Mouse (Mus musculus): ENCODE results near the gene Lrrc74a.

Gene Lrrc74a

GRCm38 (mm10) chr12:86719961-86720639 is 14.1 kb upstream of the Lrrc74a start:
- DNase-seq = no peak

DNA sequence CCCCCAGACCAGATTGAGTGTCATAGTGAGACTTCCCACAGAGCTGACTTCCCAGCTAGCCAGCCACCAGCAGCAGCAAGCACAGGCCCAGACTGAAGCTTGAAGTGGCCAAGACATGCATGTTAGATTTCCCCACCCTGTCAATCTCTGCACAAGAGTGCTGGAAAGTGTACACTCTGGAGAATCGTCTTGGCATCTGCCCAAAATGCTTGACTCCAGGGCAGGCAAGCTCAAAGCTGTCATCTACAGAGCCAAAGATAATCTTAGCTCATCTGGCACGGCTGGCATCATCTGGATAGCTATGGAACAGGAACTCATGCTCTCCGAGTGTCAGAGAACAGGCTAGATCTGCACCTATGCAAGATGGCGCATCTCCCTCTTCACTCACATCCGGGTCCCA is 12.7 kb upstream of the Lrrc74a start:
- no peak for DNase-seq

DNA sequence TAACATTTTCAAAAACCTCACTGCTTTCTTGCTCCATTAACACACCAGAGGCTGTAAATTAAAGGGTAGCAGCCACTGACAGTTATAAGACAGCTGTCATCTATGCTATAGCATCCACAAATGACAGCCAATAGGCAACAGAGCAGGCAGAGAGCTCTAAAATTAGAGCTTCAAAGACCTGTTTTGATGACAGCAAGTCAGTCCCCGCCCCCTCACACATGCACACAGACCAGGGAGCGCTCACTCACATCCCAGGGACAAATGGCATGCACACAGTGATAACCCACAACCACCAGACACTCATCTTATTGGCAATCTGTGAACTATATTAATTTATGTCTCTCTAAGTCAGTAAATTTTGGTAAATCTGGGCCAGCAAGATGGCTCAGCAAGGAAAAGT is 9.9 kb upstream of the Lrrc74a start:
- no peak for DNase-seq

DNA sequence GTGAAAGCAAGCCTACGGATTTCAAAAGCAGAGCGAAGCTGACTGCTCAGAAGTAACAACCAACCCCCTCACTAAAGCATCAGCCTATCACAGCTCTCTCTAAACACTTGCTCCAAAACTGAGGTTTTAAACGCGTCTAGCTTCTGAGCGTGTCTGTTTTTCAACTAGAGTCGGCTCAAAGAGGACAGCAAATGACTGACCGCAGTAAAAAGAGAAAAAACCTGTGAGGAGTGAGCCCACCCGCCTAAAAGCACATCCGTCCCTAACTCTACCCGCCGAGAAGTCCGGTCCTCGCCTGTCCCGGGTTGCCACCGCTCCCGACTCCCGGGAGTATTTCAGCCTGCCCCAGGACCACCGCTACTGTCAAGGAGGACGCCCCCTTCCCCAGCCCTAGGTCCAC is 8.5 kb upstream of the Lrrc74a start:
- no peak for DNase-seq

- DNase-seq = peak; percentile 97 to 98
Observed at GRCm38 (mm10) chr12:86726120-86726640, 8.0 kb upstream of the Lrrc74a start, which contains the start of gene Angel1. TSS of gene Angel1 (minus strand) at chr12:86726460.

DNA sequence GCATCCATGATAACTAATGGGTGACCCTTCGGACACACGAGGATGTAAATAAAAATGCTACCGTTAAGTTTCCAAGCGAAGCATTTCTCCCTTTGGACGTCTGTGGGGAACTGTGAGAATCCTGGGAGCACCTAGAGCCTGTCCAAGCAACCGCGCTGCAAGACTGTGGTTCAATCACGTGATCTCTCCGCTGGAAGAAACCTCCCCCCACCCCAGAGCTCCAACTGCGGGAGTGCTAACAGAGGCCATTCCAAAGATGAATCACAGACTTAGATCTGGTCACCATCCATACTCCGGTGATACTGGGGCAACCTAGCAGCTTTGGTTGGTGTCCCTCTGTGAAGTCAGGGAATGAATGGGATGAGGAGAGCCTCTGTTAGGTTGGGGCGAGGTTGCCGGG is 26.9 kb downstream of the Lrrc74a start:
- no peak for DNase-seq

GRCm38 (mm10) chr12:86764060-86764459 is 29.9 kb downstream of the Lrrc74a start:
- no peak for DNase-seq

- no peak for DNase-seq
Observed at GRCm38 (mm10) chr12:86766467-86766866, 32.3 kb downstream of the Lrrc74a start.

DNA sequence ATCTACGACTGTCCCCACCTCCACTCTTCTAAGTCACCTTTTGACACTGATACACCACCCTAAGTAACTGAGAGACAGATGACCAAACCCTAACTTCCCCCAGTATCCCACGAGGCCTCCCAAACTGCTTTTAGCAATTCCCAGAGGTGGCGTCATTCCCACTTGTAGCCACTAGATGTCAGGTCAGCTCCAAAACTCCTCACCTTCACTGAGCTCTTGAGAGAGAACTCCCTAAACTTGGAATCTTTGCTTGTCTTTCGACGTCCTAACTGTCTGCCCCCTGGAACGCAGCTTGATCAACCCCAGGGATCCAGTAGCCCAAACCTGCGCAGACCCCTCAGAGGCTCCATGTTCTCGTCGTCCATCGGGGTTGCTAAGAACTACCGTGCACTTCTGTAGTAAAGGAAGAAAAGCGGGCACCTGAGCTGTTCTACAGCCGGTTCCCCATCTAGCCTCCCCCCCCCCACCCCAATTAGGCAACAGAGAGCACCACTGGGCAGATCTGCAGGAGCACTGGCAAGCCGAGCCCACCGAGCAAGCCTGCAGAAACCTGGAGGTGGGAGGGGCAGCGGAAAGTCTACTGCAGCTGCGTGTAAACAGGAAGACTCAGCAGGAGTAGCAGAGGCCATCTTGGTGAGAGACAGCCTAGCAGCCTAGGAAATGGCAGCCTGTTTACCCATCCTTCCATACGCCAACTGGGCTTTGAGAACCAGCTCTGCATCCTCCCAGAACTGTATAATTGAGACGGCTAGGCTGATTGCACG is 33.9 kb downstream of the Lrrc74a start:
- DNase-seq = peak; percentile 36 to 69

DNA sequence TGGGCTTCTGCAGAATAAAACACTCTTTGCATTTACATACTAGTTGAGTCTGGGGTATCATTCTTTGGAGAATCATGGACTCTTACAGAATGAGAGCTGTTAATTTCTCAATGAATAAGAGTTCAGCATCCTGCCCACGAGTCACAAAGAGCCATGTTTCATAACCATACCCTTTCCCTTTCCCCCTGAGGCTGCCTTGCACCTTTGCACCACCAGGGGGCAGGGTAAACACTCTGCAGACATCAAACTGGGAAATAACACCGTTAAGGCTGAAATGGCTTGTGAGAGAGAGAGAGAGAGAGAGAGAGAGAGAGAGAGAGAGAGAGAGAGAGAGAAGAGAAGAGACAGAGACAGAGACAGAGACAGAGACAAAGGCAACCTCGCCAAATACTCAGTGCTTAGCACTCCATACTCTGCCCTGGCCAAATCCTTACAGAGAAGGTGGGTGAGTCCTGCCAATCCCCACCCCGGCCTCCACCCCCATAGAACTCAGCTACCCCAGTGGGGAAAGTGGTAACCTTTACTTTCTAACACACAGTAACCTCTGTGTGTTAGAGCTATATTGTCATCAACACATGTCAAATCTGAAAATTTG is 34.9 kb downstream of the Lrrc74a start:
- DNase-seq = peak; percentile 78 to 89

DNA sequence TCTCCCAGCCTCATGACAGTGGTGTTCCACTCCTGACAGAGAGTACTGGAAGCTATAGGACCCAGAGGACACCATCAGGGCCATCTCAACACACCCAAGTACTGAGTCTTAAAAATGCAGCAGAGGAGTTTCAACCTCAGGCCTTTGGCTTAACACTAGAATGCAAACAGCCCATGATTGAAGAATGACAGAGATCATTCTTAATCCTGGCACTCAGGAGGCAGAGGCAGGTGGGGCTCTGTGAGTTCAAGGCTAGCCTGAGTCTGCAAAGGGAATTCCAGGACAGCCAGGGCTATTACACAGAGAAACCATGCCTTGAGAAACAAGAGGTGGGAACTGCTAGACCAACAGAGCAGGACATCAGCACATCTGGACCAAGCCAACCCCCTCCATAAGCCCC is 35.6 kb downstream of the Lrrc74a start:
- DNase-seq = no peak

DNA sequence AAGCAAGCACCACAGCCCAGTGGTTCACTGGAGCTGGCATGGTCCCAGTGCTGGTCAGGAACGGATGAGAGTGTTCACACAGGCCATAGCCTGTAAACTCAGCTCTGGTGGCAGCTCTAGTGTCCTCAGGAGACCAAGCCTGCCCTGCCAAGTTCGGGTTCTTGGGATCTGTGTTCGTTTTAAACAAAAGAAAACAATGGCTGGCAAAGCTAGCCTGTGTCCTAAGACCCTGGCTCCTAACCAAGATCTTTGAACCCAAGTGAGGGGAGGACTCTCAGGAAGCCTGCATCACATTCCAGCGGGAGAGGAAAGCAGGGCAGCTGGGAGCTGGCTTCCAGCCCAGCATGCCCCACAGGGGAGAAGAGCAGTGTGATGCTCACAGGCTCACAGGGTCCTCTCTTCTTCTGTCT is 36.1 kb downstream of the Lrrc74a start:
- peak; percentile 79 to 92 for DNase-seq

DNA sequence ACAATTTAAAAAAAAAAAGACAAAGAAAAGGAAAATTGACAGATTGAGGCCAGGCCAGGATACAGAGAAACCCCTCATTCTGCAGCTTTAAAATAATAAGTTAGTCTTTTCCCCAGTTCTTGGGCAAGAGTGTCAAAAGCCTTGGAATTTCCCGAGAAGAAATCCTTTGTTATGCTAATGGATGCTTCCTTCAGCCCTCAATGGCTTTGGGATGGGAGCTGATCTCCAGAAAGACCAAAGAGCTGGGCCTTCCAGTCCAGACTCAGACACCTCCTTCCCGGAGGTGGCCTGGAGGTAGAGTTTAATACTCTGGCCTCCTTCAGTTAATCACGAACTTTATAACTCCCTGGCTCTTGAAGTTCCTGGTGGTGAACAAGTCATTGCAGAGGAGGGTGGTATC is 36.8 kb downstream of the Lrrc74a start:
- no peak for DNase-seq

DNA sequence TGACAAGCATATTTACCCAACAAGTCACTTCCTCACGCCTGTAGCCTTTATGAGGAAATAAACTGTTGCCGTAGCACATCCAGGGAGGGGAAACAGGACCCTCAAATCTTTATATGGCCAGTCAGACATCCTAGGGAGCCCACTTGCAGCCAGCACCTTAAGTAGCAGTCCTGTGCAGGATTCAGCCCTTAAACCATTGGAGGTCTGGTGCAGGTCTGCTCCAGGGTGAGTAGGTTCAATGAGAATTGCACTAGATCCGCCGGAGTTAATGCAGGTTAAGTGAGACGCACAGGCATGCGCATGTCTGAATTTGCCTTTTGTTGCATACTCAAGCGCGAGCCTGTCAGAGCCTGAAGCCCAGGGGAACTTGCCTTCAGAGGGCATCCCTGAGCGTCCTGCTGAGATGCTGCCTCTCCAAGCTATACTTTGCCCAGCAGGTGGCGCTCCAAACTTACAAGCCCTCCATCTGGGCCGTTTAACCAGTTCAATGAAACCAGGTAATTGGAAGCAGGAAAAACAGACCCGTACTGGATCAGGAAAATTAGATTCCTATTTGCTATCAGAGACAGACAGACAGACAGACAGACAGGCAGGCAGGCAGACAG is 37.8 kb downstream of the Lrrc74a start:
- peak; percentile 92 to 93 for DNase-seq

DNA sequence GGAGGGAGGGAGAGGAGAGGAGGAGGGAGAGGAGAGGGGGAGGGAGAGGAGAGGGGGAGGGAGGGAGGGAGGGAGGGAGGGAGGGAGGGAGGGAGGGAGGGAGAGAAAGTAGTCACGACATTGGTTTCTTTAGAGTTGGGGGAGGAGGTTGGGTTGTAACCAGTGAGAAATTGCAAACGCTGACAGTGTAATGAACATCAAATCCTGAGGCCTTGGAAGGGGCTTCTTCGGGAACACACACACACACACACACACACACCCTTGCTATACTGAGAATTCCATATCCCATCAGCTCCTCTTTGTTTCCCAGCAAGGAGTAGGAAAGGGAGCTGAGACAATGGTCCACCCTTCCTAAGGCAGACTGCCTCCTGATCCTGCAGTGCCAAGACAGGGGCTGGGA is 38.4 kb downstream of the Lrrc74a start:
- no peak for DNase-seq

GRCm38 (mm10) chr12:86775561-86776280 is 41.6 kb downstream of the Lrrc74a start:
- peak; percentile 29 to 63 for DNase-seq

DNA sequence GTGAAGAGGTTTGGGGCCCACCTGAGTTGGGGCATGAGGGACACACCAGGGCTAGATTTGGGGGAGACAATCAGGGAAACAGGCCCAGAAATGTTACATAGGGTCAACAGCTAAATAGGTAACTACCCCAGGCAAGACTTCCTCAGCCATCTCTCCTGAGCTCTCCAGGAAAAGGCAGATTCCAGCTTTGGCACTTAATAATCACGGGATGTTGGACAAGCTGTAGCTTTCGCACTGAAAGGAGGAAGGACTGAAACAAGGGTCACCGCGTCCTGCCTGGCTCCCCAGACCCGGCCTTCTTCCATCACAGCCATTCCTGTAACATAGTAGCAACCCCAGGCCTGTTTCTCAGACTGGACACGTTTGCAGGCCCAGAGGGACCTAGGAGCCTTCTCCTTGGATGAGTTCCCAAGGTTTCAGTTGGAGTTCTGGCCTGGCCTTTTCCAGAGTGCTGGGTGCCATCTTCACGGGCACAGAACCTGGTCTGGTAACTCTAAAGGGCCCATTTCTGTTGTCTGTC is 42.2 kb downstream of the Lrrc74a start:
- no peak for DNase-seq

DNA sequence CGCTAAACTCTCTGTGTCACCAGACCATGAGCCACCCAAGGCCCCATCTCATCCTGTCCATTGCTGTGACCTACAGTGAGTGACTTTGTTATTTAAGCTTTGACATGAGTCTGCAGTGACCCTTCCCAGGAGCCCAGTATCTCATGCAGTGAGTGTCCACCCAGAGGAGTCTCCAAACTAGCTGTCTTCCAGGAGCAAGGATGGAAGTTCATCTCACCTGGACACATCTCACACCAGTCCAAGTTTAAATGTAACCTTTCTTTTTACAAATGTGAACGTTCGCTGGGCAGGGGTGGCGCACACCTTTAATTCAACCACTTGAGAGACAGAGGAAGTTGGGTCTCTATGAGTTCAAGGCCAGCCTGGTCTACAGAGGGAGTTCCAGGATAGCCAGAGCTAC is 44.4 kb downstream of the Lrrc74a start:
- no peak for DNase-seq

DNA sequence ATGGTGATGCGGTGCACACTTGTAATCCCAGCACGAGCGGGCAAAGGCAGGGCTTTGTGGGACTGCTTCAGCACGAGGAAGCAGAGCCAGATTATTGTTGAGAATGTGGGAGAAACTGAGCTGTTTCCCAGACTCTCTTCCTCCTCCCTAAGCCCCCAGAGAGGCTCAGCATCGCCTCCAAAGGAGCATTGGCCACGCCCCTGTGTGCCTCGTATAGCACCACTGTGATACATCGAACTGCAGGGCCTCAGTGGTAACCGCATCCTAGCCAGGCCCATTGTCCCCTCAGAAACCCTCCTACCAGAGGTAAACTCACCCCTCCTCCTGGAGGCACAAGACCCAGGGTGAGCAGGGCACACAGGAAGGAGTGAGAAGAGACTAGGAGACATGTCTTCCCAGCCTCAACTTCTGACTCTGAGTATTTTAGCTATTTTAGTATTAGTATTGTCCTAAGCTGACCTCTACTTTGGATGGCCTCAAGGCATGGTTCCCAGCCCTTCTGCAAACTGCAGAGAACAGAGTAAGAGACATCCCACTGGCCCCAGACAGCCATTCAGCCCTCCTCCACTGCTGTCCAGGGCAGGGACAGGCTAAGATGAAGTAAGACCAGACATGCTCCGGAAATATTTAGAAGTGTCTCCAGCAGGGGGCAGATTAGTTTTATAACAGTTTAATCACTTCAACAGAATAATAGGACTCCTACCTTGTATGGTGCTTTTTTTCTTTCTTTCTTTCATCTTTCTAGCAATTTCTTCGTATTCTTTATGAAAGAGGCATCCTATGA is 45.2 kb downstream of the Lrrc74a start:
- no peak for DNase-seq

DNA sequence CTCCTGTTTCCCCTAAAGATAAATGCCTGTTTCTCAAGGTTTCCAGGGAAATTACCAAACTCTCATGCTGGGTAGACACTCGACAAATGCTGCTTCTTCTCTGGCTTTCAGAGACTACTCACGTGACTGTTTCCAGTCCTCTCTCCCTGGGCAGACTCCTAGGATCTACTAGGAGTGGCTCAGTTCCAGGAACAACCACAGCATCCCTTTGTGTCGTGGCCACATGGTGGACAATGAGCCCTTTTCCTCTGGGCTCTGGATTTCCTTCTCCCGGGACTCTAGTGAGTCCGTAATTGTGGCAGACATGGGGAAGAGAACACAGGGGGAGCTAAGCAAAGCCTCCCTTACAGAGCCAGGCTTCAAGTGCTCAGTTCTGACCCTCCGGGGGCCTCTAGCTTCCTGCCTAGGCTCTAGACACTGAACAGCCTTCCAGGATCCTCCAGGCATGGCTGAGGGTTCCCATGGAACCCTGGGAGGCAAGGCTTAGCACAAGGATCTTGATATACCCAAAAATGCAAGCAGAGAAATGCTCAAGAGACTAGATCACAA is 47.6 kb downstream of the Lrrc74a start:
- peak in 1 of 2 experiments; percentile 39 for DNase-seq

All from lung, postnatal 4 days (tissue).